Mouse (Mus musculus): ENCODE data around the gene St3gal3.

DNA sequence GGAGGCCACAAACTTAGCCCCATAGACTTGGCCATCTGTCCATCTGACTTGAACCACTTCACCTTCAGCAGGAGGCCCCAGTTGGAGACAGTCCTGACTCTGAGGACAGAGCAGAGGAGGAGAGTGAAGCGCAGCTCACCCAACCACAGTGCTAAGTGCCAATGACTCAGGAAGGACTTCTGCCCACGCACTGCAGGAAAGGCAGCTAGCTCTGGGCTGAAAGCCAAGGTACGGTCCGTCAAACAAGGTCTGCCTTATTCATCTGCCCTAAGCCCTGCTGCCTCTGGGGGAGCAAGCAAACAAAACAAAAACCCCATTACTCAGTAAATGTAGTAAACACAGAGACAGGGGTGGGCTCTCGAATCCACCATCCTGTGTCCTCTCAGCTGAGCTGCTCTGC is 4.2 kb upstream of the St3gal3 start:
- TF ChIP-seq CTCF (IDR thresholded peaks at IDR 0.05; ENCODE audit: extremely low read depth, insufficient read length, insufficient replicate concordance, low read depth, low read length), result no peak
- no peak for TF ChIP-seq POLR2A (IDR thresholded peaks at IDR 0.05; ENCODE audit: low read depth, low read length)
